Mouse (Mus musculus): ENCODE results near the gene Ppp5c. TPM values are rescaled to one million over a fixed set of nuclear protein-coding genes. Genes with fewer than 3 reads are reported as not detected.

Ppp5c gene
- total and polyA plus RNA-seq, 2 experiments from 2014 or later, result 68.9 to 140 TPM

DNA sequence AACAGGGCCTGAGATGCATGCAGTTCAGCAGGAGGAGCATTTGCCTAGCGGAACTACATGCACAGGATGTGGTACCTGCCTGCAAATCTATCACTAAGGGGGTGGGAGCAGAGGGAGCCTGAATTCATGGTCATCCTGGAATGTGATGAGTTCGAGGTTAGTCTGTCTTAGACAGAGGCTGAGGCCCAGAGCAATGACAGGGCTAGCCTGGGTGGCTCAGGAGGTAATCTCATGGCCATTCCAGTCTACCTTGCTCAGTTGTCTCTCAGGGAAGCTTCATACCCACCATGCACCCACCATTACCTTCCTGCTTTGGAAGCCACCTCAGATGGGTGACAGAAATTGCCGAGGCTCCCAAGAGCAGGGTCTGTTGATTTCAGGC lies 31.7 kb upstream of the Ppp5c start:
- no peaks in the 10 kb centered on the region for H3K27me3 ChIP-seq (ENCODE audit: insufficient read depth, low read length)
- no peak for TF ChIP-seq CTCF (IDR thresholded peaks at IDR 0.05; ENCODE audit: low read depth)
- 77% methylated on average over 3 of the region's 3 CpGs for WGBS
- H3K36me3 ChIP-seq (ENCODE audit: insufficient read depth, low read length), result no peaks in the 10 kb centered on the region
- no peak for ATAC-seq
- H3K27ac ChIP-seq, result peak overlapping the region; percentile 82
- no peaks in the 10 kb centered on the region for H3K9me3 ChIP-seq (ENCODE audit: low read length)
- peaks cover 23% of the 10 kb centered on the region for H3K4me1 ChIP-seq (ENCODE audit: insufficient read depth, low read length)
- peak overlapping the region; percentile 5; the same call in 1 of the 2 replicates for H3K9ac ChIP-seq (replicated peaks; ENCODE audit: low read length)
- peak overlapping the region; percentile 84 for H3K4me2 ChIP-seq (ENCODE audit: low read depth, low read length)
- no peak overlapping the region for H3K4me3 ChIP-seq (ENCODE audit: low read length)
- no peak for DNase-seq (ENCODE audit: low spot score)

DNA sequence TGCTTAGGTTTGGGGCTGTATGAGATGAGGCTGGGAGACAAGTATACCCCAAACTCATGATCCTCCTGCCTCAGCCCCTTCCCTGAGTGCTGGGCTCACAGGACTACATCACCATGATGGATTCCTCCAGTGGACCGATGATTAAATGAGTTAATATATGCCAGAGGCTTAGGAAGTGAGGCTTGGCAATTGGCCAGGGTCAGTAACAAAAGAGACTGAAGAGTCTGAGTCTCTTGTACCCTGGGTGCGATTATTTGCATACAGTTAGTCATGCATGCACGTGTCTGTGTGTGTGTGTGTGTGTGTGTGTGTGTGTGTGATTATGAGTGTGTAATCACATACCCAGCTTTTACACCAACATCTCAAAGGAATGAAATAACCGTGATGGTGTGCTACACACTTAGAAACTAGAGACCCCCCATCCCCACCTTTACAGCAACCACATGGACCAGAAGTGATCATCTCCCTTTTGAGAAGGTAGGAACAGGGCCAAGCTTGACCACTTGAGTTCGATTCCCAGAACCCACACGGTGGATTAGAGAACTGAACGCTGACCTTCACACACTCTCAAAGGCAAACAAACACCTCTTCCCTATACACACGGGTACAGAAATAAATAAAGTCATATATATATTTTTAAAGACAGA lies 31.2 kb upstream of the Ppp5c start:
- H3K4me1 ChIP-seq (ENCODE audit: insufficient read depth, low read length), result peaks cover 23% of the 10 kb centered on the region

DNA sequence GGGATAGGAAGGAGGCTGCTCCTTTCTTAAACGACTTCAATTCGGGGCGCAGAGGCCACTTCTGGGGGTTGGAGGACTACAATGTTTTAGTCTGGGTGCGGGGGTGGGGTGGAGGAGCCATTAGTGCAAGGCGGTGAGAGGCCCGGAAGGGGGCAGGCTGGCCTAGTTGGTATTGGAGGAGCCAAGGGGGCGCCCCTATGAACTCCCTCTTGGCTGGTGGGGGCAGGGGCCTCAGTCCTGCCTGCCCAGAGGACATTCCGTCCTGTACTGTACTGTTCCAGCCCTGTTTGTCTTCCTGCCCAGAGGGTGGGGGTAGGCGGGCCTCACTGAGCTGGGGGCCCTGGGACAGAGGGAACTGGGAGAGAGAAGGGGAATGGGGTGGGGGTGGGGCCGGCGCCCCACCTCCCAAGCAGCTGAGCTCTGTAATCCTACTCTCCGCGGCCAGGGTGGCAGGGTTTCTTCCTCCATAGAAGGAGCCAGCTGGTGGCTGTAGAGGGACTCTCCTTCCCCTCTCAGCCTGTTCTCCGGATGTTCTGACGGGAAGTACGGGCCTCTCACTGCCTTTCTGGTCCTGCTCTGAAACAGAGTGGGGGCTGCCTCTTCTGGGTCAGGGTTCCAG lies 30.5 kb upstream of the Ppp5c start:
- no peaks in the 10 kb centered on the region for H3K9me3 ChIP-seq (ENCODE audit: low read length)
- H3K27ac ChIP-seq, result peak overlapping the region; percentile 82
- peaks cover 23% of the 10 kb centered on the region for H3K4me1 ChIP-seq (ENCODE audit: insufficient read depth, low read length)
- WGBS, result 3% methylated on average over 16 of the region's 16 CpGs
- H3K4me2 ChIP-seq (ENCODE audit: low read depth, low read length), result peak overlapping the region; percentile 21; the same call in 1 of the 2 replicates
- H3K4me3 ChIP-seq (ENCODE audit: low read length), result no peak overlapping the region
- 0 out of 2 replicates have a peak overlapping the region, but pooled peaks have one; percentile 5 for H3K9ac ChIP-seq (replicated peaks; ENCODE audit: low read length)
- peak; percentile 80 for ATAC-seq
- DNase-seq (ENCODE audit: low spot score), result peak; percentile 75
- H3K27me3 ChIP-seq (ENCODE audit: insufficient read depth, low read length), result no peaks in the 10 kb centered on the region
- H3K36me3 ChIP-seq (ENCODE audit: insufficient read depth, low read length), result no peaks in the 10 kb centered on the region
- TF ChIP-seq CTCF (IDR thresholded peaks at IDR 0.05; ENCODE audit: low read depth), result peak; percentile 40

More for the DNA sequence above, 31.2 kb upstream of the Ppp5c start:
- WGBS, result 32% methylated on average over 8 of the region's 8 CpGs
- Histone ChIP-seq H3K27ac (peak overlapping the region; percentile 82), H3K9me3 (ENCODE audit: low read length) (no peaks in the 10 kb centered on the region), H3K9ac (replicated peaks; ENCODE audit: low read length) (no peak overlapping the region), H3K36me3 (ENCODE audit: insufficient read depth, low read length) (no peaks in the 10 kb centered on the region), H3K4me3 (ENCODE audit: low read length) (no peak overlapping the region), H3K27me3 (ENCODE audit: insufficient read depth, low read length) (no peaks in the 10 kb centered on the region), H3K4me2 (ENCODE audit: low read depth, low read length) (peak overlapping the region; percentile 84; the same call in 1 of the 2 replicates)
- ATAC-seq (no peak), DNase-seq (ENCODE audit: low spot score) (peak; percentile 66)
- TF ChIP-seq CTCF (IDR thresholded peaks at IDR 0.05; ENCODE audit: low read depth), result no peak

DNA sequence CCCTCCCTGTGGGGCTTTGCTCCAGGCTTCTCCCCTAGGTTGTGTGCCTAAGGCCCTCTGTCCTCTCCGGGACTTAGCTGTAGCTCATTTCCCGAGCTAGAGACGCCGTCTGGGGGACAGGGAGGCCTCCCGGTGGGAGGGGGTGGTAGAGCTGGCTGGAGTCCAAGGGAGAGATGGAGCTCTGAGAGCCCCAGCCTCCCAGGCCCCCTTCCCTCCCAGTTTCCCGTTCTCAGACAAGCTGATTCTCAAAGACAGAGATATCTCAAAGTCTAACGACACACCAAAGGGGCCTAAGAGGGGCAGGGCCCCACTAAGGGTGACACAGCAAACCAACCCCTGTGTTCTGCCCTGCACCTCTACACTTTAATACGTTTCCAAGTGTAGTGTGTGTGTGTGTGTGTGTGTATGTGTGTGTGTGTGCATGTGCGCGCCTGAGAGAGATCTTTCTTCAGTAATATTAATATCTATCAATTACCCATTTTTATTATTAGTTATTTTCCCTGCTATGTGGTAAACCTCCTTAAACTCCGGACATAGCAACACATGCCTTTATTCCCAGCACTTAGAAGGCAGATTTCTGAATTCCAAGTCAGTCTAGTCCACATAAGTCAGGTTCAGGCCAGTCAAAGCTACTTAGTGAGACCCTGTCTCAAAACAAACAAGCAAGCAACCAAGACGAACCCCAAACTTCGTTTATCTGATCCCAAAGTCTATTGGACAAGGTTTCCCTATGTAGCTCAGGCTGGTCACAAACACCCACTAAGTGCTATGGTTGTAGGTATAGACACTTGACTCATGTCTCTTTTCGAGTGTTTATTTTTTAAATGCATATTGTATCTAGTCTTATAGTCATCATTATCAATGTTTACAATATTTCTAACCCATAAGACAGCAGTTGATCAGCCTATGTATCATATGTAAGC lies 29.1 kb upstream of the Ppp5c start:
- Histone ChIP-seq H3K36me3 (ENCODE audit: insufficient read depth, low read length) (no peaks in the 10 kb centered on the region), H3K4me3 (ENCODE audit: low read length) (peak overlapping the region; percentile 40), H3K27ac (peak overlapping the region; percentile 82), H3K9me3 (ENCODE audit: low read length) (no peaks in the 10 kb centered on the region), H3K27me3 (ENCODE audit: insufficient read depth, low read length) (no peaks in the 10 kb centered on the region), H3K4me2 (ENCODE audit: low read depth, low read length) (peak overlapping the region; percentile 68), H3K4me1 (ENCODE audit: insufficient read depth, low read length) (peaks cover 16% of the 10 kb centered on the region), H3K9ac (replicated peaks; ENCODE audit: low read length) (peak overlapping the region; percentile 56)
- DNase-seq (ENCODE audit: low spot score) (peak; percentile 64), ATAC-seq (peak; percentile 11)
- TF ChIP-seq CTCF (IDR thresholded peaks at IDR 0.05; ENCODE audit: low read depth), result no peak
- 32% methylated on average over 14 of the region's 14 CpGs for WGBS

DNA sequence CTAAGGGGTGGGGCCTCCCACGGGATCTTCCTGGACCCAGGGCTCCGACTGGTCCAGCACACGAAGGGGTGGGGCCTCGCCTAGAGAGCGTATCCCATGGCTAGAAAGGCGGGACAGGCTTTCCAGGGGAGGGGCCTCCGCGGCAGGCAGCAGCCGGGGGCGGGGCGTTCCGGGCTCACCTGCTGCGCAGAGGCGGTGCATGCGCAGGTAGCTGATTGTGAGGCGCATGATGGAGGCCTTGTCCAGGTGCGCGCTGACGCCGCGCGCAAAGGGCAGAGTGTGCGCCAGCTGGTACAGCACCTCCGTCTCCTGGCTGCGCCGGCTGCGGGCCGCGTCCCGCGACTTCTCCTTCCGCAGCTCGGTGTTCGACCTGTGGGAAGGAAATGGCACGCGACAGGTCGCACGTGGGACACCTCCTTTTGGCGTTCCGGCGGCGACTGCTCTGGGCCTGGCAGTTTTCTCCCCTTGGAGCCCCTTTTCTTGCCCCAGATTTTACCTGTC lies 28.4 kb upstream of the Ppp5c start:
- H3K4me1 ChIP-seq (ENCODE audit: insufficient read depth, low read length), result peaks cover 16% of the 10 kb centered on the region
- TF ChIP-seq CTCF (IDR thresholded peaks at IDR 0.05; ENCODE audit: low read depth), result no peak
- H3K36me3 ChIP-seq (ENCODE audit: insufficient read depth, low read length), result no peaks in the 10 kb centered on the region
- no peaks in the 10 kb centered on the region for H3K9me3 ChIP-seq (ENCODE audit: low read length)
- DNase-seq (ENCODE audit: low spot score) (peak; percentile 91), ATAC-seq (peak; percentile 84)
- H3K9ac ChIP-seq (replicated peaks; ENCODE audit: low read length), result peak overlapping the region; percentile 56
- no peaks in the 10 kb centered on the region for H3K27me3 ChIP-seq (ENCODE audit: insufficient read depth, low read length)
- H3K4me2 ChIP-seq (ENCODE audit: low read depth, low read length), result peak overlapping the region; percentile 68
- 0% methylated on average over 42 of the region's 42 CpGs for whole genome bisulfite sequencing
- peak overlapping the region; percentile 40 for H3K4me3 ChIP-seq (ENCODE audit: low read length)
- H3K27ac ChIP-seq, result peak overlapping the region; percentile 82

DNA sequence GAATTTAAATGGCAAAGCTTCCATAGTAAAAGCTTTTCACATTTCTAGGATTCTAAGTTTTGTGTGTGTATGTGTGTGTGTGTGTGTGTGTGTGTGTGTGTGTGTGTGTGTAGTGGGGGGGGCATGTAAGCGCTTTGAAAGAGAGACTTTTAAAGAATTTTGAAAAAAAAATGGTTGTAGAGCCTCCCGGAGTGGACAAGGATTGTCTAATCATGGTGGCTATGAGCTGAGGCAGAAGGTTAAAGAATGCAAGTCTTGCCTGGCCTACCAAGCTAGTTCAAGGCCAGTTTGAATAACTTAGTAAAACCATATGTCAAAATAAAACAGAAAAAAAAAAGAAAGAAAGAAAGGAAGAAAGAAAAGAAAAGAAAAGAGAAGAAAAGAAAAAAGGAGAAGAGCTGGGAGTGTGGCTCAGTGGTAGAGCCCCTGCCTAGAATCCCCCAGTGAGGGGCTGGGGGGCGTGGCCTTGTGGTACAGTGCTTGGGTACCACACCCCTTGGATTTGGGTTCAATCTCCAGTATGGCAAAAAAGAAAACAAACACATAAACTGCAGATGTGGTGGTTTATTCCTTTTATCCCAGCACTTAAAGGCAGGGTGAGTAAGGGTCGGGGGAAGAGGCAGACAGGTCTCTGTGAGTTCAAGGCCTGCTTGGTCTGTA lies 27.7 kb upstream of the Ppp5c start:
- TF ChIP-seq CTCF (IDR thresholded peaks at IDR 0.05; ENCODE audit: low read depth), result no peak
- H3K36me3 ChIP-seq (ENCODE audit: insufficient read depth, low read length), result no peaks in the 10 kb centered on the region
- H3K27ac ChIP-seq, result peak overlapping the region; percentile 82; the same call in 1 of the 2 replicates
- no peaks in the 10 kb centered on the region for H3K9me3 ChIP-seq (ENCODE audit: low read length)
- peak overlapping the region; percentile 68 for H3K4me2 ChIP-seq (ENCODE audit: low read depth, low read length)
- ATAC-seq (no peak), DNase-seq (ENCODE audit: low spot score) (no peak)
- H3K27me3 ChIP-seq (ENCODE audit: insufficient read depth, low read length), result no peaks in the 10 kb centered on the region
- no peak overlapping the region for H3K9ac ChIP-seq (replicated peaks; ENCODE audit: low read length)
- WGBS, result 95% methylated on average over 4 of the region's 4 CpGs
- H3K4me1 ChIP-seq (ENCODE audit: insufficient read depth, low read length), result peaks cover 16% of the 10 kb centered on the region
- peak overlapping the region; percentile 40 for H3K4me3 ChIP-seq (ENCODE audit: low read length)
